Mouse (Mus musculus): Measurements from ENCODE around the gene Cbs.

DNA sequence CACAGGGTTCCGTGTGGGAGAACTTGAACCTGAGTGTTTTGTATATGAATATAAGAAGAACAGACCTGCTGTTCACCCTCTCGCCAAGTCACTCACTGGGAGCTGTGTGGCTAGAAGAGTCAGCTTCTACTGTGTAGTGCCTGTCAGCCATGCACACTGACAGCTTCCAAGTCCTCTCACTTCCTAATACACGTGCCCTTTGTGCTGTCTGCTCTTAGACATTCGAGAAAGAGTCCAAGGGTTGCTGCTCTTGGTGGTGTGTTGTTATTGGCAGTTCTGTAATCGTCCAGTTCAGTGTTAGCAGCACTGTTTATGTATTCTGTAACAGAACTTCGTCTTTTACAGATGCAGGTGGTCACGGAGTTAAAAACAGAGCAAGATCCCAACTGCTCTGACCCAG, 48.9 kb downstream of the Cbs start:
- no peak for TF ChIP-seq POLR2A (IDR thresholded peaks at IDR 0.05; ENCODE audit: low read depth, low read length)
- no peak for TF ChIP-seq CTCF (IDR thresholded peaks at IDR 0.05; ENCODE audit: extremely low read depth, insufficient read length, insufficient replicate concordance, low read depth, low read length)

Measured in small intestine, adult 2 months (tissue).